Mouse (Mus musculus): ENCODE data around the gene Tktl1.

GRCm38 (mm10) chrX:74219449-74219848, 42.4 kb downstream of the Tktl1 start:
- TF ChIP-seq POLR2A (IDR thresholded peaks at IDR 0.05; ENCODE audit: control insufficient read depth, extremely low read depth, insufficient read depth, low read length, poor library complexity) = no peak
- TF ChIP-seq CTCF (IDR thresholded peaks at IDR 0.05; ENCODE audit: borderline replicate concordance, control insufficient read depth, extremely low read depth, insufficient read depth, low read length, poor library complexity) = no peak
